Comparison of ENCODE assay signal across 14 mouse cellular contexts in genomic region chr19:3962469-3962868, GRCm38 (mm10). TPM values are rescaled to one million over a fixed set of nuclear protein-coding genes. Genes with fewer than 3 reads are reported as not detected.
DNase-seq lines count a peak whose midpoint lies in the region; ATAC-seq and TF ChIP-seq lines count a peak whose summit lies in the region.
"Had no signal": no experiment of that assay in that cellular context is flagged by ENCODE, and none has a peak within 500 bp of the region (broad histone marks: within the 10 kb centered on the region; RNA-seq: fewer than 3 reads in every experiment).

No protein-coding gene starts in this region.

- no peak overlapping the region for H3K4me2 ChIP-seq in forebrain, postnatal 0 days (ENCODE audit: low read depth)
- H3K4me2 ChIP-seq in forebrain, embryonic 13.5 days, result no peak overlapping the region
- no peak overlapping the region for H3K4me2 ChIP-seq in lung, embryonic 14.5 days
- H3K4me2 ChIP-seq: embryonic facial prominence, embryonic 12.5 days; hindbrain, embryonic 14.5 days; liver, embryonic 15.5 days had no signal

- no peak for DNase-seq in forebrain, postnatal 0 days
- peak; percentile 35 for DNase-seq in lung, embryonic 14.5 days
- no peak for DNase-seq in lung, postnatal 25 days (ENCODE audit: low spot score)
- peak; percentile 12 for DNase-seq in MN1 (ENCODE audit: low spot score)
- no peak for DNase-seq in forebrain, embryonic 10.5 days (ENCODE audit: extremely low spot score, low spot score)
- no peak for DNase-seq in adrenal gland, postnatal 4 days (ENCODE audit: low spot score in 2 of 2)
- DNase-seq: layer of hippocampus, adult 9-11 months had no signal

- WGBS in forebrain, postnatal 0 days, result 16% methylated on average over 2 of the region's 2 CpGs
- 14% methylated on average over 2 of the region's 2 CpGs for WGBS in forebrain, embryonic 13.5 days
- 12% methylated on average over 2 of the region's 2 CpGs for WGBS in lung, embryonic 14.5 days
- 14% methylated on average over 2 of the region's 2 CpGs for WGBS in forebrain, embryonic 10.5 days

- H3K27me3 ChIP-seq in forebrain, postnatal 0 days (ENCODE audit: insufficient read depth, low read length), result no peaks in the 10 kb centered on the region
- no peaks in the 10 kb centered on the region for H3K27me3 ChIP-seq in forebrain, embryonic 13.5 days
- H3K27me3 ChIP-seq in lung, embryonic 14.5 days (ENCODE audit: insufficient read depth, low read length), result no peaks in the 10 kb centered on the region
- no peaks in the 10 kb centered on the region for H3K27me3 ChIP-seq in forebrain, embryonic 10.5 days (ENCODE audit: poor library complexity, severe bottlenecking)
- H3K27me3 ChIP-seq: embryonic facial prominence, embryonic 12.5 days; liver, embryonic 15.5 days had no signal

- H3K27ac ChIP-seq in forebrain, postnatal 0 days (ENCODE audit: low read depth, low read length), result no peak overlapping the region
- no peak overlapping the region for H3K27ac ChIP-seq in forebrain, embryonic 13.5 days
- H3K27ac ChIP-seq in lung, embryonic 14.5 days (ENCODE audit: low read depth), result no peak overlapping the region
- no peak overlapping the region for H3K27ac ChIP-seq in forebrain, embryonic 10.5 days
- H3K27ac ChIP-seq: embryonic facial prominence, embryonic 12.5 days; hindbrain, embryonic 14.5 days; liver, embryonic 15.5 days had no signal

- no peaks in the 10 kb centered on the region for H3K36me3 ChIP-seq in forebrain, postnatal 0 days (ENCODE audit: insufficient read depth)
- H3K36me3 ChIP-seq in forebrain, embryonic 13.5 days (ENCODE audit: poor library complexity, severe bottlenecking), result no peaks in the 10 kb centered on the region
- H3K36me3 ChIP-seq in lung, embryonic 14.5 days (ENCODE audit: insufficient read depth), result no peaks in the 10 kb centered on the region
- H3K36me3 ChIP-seq in forebrain, embryonic 10.5 days (replicated peaks), result no peaks in the 10 kb centered on the region
- H3K36me3 ChIP-seq: embryonic facial prominence, embryonic 12.5 days; liver, embryonic 15.5 days had no signal

- H3K9me3 ChIP-seq in forebrain, postnatal 0 days (ENCODE audit: low read length), result no peaks in the 10 kb centered on the region
- H3K9me3 ChIP-seq in forebrain, embryonic 13.5 days (replicated peaks), result no peaks in the 10 kb centered on the region
- no peaks in the 10 kb centered on the region for H3K9me3 ChIP-seq in lung, embryonic 14.5 days (ENCODE audit: low read depth, low read length)
- H3K9me3 ChIP-seq in forebrain, embryonic 10.5 days, result no peaks in the 10 kb centered on the region
- H3K9me3 ChIP-seq: embryonic facial prominence, embryonic 12.5 days; liver, embryonic 15.5 days had no signal

- peak; percentile 30; the same call in 1 of the 2 replicates for TF ChIP-seq CTCF in forebrain, postnatal 0 days (IDR thresholded peaks at IDR 0.05; ENCODE audit: low read depth)
- peak; percentile 32; the same call in 1 of the 2 replicates for TF ChIP-seq CTCF in lung, embryonic 14.5 days (IDR thresholded peaks at IDR 0.05; ENCODE audit: low read depth)

- H3K4me1 ChIP-seq in forebrain, postnatal 0 days (ENCODE audit: insufficient read depth), result no peaks in the 10 kb centered on the region
- no peaks in the 10 kb centered on the region for H3K4me1 ChIP-seq in forebrain, embryonic 13.5 days
- no peaks in the 10 kb centered on the region for H3K4me1 ChIP-seq in lung, embryonic 14.5 days (ENCODE audit: insufficient read depth)
- no peaks in the 10 kb centered on the region for H3K4me1 ChIP-seq in forebrain, embryonic 10.5 days
- H3K4me1 ChIP-seq: embryonic facial prominence, embryonic 12.5 days had no signal

- no peak overlapping the region for H3K9ac ChIP-seq in forebrain, postnatal 0 days
- no peak overlapping the region for H3K9ac ChIP-seq in forebrain, embryonic 13.5 days
- H3K9ac ChIP-seq in lung, embryonic 14.5 days, result no peak overlapping the region
- H3K9ac ChIP-seq: embryonic facial prominence, embryonic 12.5 days; hindbrain, embryonic 14.5 days; liver, embryonic 15.5 days had no signal

- no peak for ATAC-seq in forebrain, postnatal 0 days
- no peak for ATAC-seq in forebrain, embryonic 13.5 days
- no peak for ATAC-seq in lung, embryonic 14.5 days (ENCODE audit: insufficient read depth)
- peak; percentile 37; the same call in 1 of the 2 replicates for ATAC-seq in megakaryocyte progenitor cell, adult 5-6 weeks (replicated peaks; ENCODE audit: poor library complexity)
- ATAC-seq: midbrain, embryonic 16.5 days had no signal

- H3K4me3 ChIP-seq in forebrain, postnatal 0 days (ENCODE audit: low read depth, low read length), result no peak overlapping the region
- no peak overlapping the region for H3K4me3 ChIP-seq in forebrain, embryonic 13.5 days
- no peak overlapping the region for H3K4me3 ChIP-seq in lung, embryonic 14.5 days (ENCODE audit: low read depth, low read length)
- no peak overlapping the region for H3K4me3 ChIP-seq in forebrain, embryonic 10.5 days
- H3K4me3 ChIP-seq: embryonic facial prominence, embryonic 12.5 days; liver, embryonic 15.5 days had no signal

RNA-seq across cellular contexts. Expression of gene Aldh3b3, which starts 4.0 kb away (rescaled TPM):
- total RNA-seq in forebrain, postnatal 0 days (2014; rRNA removed), result not detected in 2 replicates
- polyA plus RNA-seq in forebrain, postnatal 0 days (2015; fragmentation: Nextera tagmentation; extraction: Ambion mirVana), result not detected in 2 replicates
- not detected in 2 replicates for polyA plus RNA-seq in forebrain, embryonic 13.5 days (2015; fragmentation: Nextera tagmentation; extraction: Ambion mirVana)
- polyA plus RNA-seq in lung, embryonic 14.5 days (2014; fragmentation: Nextera tagmentation; extraction: Ambion mirVana), result not detected in 2 replicates
- total RNA-seq in megakaryocyte progenitor cell, adult 5-6 weeks (2015), result 0.32 and 0.71 TPM in 2 replicates
- total RNA-seq in megakaryocyte progenitor cell, adult 5-6 weeks (2017), result 0.04 and 0.27 TPM in 2 replicates
- polyA plus RNA-seq in forebrain, embryonic 10.5 days (2016; fragmentation: Nextera tagmentation; extraction: Ambion mirVana), result not detected in 2 replicates
- total RNA-seq in adrenal gland, postnatal 4 days (2021), result under 1 TPM; 0.67 to 0.87 TPM
- total RNA-seq: gastrocnemius, adult 18-20 months had no signal
- polyA plus RNA-seq: embryonic facial prominence, embryonic 12.5 days; hindbrain, embryonic 14.5 days; midbrain, embryonic 16.5 days had no signal

RNA-seq across cellular contexts. Expression of gene Aldh3b2, which starts 9.7 kb away (rescaled TPM):
- total RNA-seq in forebrain, postnatal 0 days (2014; rRNA removed), result 1.5 and 2.7 TPM in 2 replicates
- 1.8 and 1.9 TPM in 2 replicates for polyA plus RNA-seq in forebrain, postnatal 0 days (2015; fragmentation: Nextera tagmentation; extraction: Ambion mirVana)
- 0.15 TPM in 1 of 2 replicates, not detected in the other for polyA plus RNA-seq in forebrain, embryonic 13.5 days (2015; fragmentation: Nextera tagmentation; extraction: Ambion mirVana)
- polyA plus RNA-seq in lung, embryonic 14.5 days (2014; fragmentation: Nextera tagmentation; extraction: Ambion mirVana), result 0.62 and 1.0 TPM in 2 replicates
- not detected in 2 replicates for total RNA-seq in megakaryocyte progenitor cell, adult 5-6 weeks (2015)
- 0.25 TPM in 1 of 2 replicates, not detected in the other for total RNA-seq in megakaryocyte progenitor cell, adult 5-6 weeks (2017)
- polyA plus RNA-seq in forebrain, embryonic 10.5 days (2016; fragmentation: Nextera tagmentation; extraction: Ambion mirVana), result 0.37 and 0.39 TPM in 2 replicates
- total RNA-seq in adrenal gland, postnatal 4 days (2021), result 1 to 10 TPM; 7.5 to 8.4 TPM

RNA-seq across cellular contexts. Expression of gene Acy3, which starts 23.9 kb away (rescaled TPM):
- total RNA-seq in forebrain, postnatal 0 days (2014; rRNA removed), result 2.2 and 2.5 TPM in 2 replicates
- 2.2 and 2.8 TPM in 2 replicates for polyA plus RNA-seq in forebrain, postnatal 0 days (2015; fragmentation: Nextera tagmentation; extraction: Ambion mirVana)
- 0.68 and 1.4 TPM in 2 replicates for polyA plus RNA-seq in forebrain, embryonic 13.5 days (2015; fragmentation: Nextera tagmentation; extraction: Ambion mirVana)
- 7.2 and 8.0 TPM in 2 replicates for polyA plus RNA-seq in lung, embryonic 14.5 days (2014; fragmentation: Nextera tagmentation; extraction: Ambion mirVana)
- 3.4 and 3.9 TPM in 2 replicates for total RNA-seq in megakaryocyte progenitor cell, adult 5-6 weeks (2015)
- total RNA-seq in megakaryocyte progenitor cell, adult 5-6 weeks (2017), result 1.2 and 1.6 TPM in 2 replicates
- polyA plus RNA-seq in forebrain, embryonic 10.5 days (2016; fragmentation: Nextera tagmentation; extraction: Ambion mirVana), result 1.8 and 2.5 TPM in 2 replicates
- 10 to 100 TPM; 32.3 to 36.8 TPM for total RNA-seq in adrenal gland, postnatal 4 days (2021)

RNA-seq across cellular contexts. Expression of gene Unc93b1, which starts 27.5 kb away (rescaled TPM):
- 8.6 and 10.8 TPM in 2 replicates for total RNA-seq in forebrain, postnatal 0 days (2014; rRNA removed)
- 10.6 and 13.2 TPM in 2 replicates for polyA plus RNA-seq in forebrain, postnatal 0 days (2015; fragmentation: Nextera tagmentation; extraction: Ambion mirVana)
- 3.8 and 5.3 TPM in 2 replicates for polyA plus RNA-seq in forebrain, embryonic 13.5 days (2015; fragmentation: Nextera tagmentation; extraction: Ambion mirVana)
- 13.3 and 14.8 TPM in 2 replicates for polyA plus RNA-seq in lung, embryonic 14.5 days (2014; fragmentation: Nextera tagmentation; extraction: Ambion mirVana)
- 95.9 and 111 TPM in 2 replicates for total RNA-seq in megakaryocyte progenitor cell, adult 5-6 weeks (2015)
- total RNA-seq in megakaryocyte progenitor cell, adult 5-6 weeks (2017), result 175 and 202 TPM in 2 replicates
- polyA plus RNA-seq in forebrain, embryonic 10.5 days (2016; fragmentation: Nextera tagmentation; extraction: Ambion mirVana), result 4.6 and 4.9 TPM in 2 replicates
- 10 to 100 TPM; 53.9 to 60.7 TPM for total RNA-seq in adrenal gland, postnatal 4 days (2021)

RNA-seq across cellular contexts. Expression of gene Tbx10, which starts 30.1 kb away (rescaled TPM):
- not detected in 2 replicates for total RNA-seq in forebrain, postnatal 0 days (2014; rRNA removed)
- polyA plus RNA-seq in forebrain, postnatal 0 days (2015; fragmentation: Nextera tagmentation; extraction: Ambion mirVana), result not detected in 2 replicates
- polyA plus RNA-seq in forebrain, embryonic 13.5 days (2015; fragmentation: Nextera tagmentation; extraction: Ambion mirVana), result not detected in 2 replicates
- polyA plus RNA-seq in lung, embryonic 14.5 days (2014; fragmentation: Nextera tagmentation; extraction: Ambion mirVana), result not detected in 2 replicates
- not detected in 2 replicates for total RNA-seq in megakaryocyte progenitor cell, adult 5-6 weeks (2015)
- not detected in 2 replicates for total RNA-seq in megakaryocyte progenitor cell, adult 5-6 weeks (2017)
- polyA plus RNA-seq in forebrain, embryonic 10.5 days (2016; fragmentation: Nextera tagmentation; extraction: Ambion mirVana), result not detected in 2 replicates
- under 1 TPM in 1 of 2 experiments, not detected in 1; 0.34 TPM for total RNA-seq in adrenal gland, postnatal 4 days (2021)
- total RNA-seq: gastrocnemius, adult 18-20 months had no signal
- polyA plus RNA-seq: embryonic facial prominence, embryonic 12.5 days; midbrain, embryonic 16.5 days had no signal

Comparison
In these comparisons a context has a peak if more than half of its experiments do, and no peak if none do; other contexts are left out.
1. DNase-seq: peak in lung, embryonic 14.5 days (single experiment) and MN1 (single experiment); none in forebrain, postnatal 0 days (single experiment), lung, postnatal 25 days (single experiment), forebrain, embryonic 10.5 days (single experiment) and adrenal gland, postnatal 4 days (0 of 2).